Mouse (Mus musculus): ENCODE measurements at regions not wholly inside any gene's neighbourhood (a gene's known extent, or its start where the extent isn't known, plus 50 kb on each side); places are given as distances from the start of the nearest gene placed in this dataset.

DNA sequence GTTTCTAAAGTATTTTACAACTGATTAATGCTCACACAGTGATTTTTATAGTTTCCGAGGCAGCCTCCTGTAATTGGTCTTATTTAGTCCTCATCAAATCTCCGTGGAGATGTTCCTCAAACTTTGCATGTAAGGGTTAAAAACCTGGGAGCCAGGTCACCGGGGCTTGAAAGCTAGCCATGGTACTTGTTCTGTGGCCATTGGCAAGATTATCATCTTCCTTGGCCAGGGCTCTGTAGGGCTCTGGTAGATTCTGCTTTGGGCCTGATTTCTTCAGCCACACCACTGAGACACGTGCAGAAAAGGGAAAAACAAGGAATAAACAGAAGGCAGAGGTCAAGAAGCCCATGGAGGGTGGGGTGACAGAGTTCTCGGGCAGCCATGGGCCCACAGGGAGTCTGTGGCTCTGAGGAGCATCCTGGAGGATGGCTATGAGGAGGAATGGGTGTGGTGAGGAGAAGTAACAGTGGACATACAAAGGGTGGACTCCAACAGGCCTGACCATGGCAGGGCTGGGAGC is 50.7 kb upstream of the Eps8l3 start:
- DNase-seq (ENCODE audit: low read depth, low spot score) = no peak

DNA sequence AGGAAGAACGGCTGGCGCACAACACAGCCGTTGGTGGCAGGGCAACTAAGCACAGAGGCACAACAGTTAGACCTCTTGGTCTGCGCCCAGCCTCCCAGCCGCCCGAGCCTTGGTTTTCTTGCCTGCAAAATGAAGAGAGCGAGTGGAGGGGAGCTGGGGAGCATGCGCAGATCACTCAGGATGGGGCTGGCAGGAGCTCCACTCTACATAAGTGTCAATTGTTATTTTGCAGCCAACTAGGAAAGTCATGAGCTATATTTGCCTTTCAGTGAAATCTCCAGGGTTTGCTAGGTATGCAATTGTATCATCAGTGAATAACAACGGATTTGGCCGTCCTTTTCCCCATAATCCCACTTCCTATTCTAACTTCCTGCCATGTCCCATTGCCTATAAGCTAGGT is 51.6 kb upstream of the Eps8l3 start:
- DNase-seq (ENCODE audit: low read depth, low spot score) = no peak

DNA sequence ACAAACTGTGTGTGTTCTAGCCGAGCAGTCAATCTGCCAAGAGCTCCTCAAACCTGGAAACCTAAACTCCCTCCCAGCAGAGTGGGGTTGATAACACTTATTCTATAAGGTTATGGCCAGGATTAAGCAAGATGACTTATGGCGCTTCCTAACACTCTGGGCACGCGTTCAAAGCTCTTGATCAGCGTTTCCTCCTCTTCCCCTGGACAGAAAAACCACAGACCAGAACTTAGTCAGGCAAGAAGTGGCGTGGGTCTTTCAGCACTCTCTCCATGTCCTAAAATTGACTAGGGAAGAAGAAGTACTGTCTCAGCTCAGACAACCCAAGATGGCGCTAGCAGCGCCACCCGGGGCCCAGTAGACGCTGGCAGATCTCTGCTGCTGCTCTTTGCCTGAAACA is 52.7 kb upstream of the Eps8l3 start:
- no peak for DNase-seq (ENCODE audit: low read depth, low spot score)

DNA sequence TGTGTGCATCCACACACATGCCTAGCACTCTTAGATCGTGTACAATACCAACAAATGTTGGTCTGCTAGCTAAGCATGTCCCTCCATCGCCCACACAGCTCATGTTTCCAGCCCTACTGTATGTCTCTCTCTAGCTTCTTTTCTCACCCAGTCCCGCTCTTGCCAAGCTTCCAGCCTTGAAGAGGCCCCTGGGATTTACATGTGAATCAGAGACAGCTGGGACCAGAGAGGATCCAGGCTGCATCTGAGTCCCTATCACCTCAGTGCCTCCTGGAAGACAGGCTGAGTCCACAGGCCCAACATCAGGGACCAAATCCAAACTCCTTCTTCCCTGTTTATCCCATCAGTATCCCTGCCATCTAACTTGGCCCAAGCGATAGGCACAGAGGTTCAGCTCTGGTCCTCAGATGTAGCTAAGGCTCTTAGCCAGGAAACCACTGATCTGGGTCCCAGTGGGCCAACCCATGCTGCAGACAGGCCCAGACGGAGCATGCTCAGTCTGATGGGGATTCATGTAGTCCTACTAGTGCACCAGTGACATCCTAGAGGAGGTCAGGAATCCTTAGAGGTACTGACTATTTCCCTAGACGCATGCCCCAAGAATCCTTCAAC is 53.3 kb upstream of the Eps8l3 start:
- no peak for DNase-seq (ENCODE audit: low read depth, low spot score)

DNA sequence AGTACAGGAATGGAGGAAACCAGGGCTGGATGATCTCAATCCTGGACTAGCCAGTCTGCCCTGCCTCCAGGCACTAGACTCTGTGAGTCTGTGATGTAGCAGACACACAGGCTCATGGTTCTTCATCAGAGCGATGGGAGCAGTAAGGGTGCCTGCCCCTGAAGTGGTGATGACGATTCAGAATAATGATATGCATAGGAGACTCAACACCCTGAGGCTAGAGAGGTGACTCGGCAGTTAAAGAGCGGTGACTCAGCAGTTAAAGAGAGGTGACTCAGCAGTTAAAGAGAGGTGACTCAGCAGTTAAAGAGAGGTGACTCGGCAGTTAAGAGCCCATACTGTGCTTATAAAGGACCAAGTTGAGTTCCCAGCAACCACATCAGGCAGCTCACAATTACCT is 53.9 kb upstream of the Eps8l3 start:
- DNase-seq (ENCODE audit: low read depth, low spot score) = peak; percentile 43

DNA sequence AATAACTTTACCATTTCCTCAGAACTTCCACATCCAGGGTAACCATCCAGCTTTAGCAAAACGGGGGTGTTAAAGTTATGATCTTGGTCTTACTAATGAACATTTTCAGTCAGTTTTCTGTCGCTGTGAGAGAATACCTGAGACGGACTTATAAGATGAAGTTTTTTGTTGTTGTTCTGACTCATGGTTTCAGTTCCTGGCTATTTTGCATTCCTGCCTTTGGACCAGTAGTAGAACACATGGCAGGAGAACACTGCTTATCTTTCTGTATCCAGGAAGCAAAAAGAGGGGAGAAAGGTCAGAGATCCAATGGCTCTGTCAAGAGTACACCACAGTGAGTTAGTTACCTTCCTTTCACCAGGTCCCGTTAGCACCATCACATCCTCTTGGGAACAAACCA is 54.5 kb upstream of the Eps8l3 start:
- DNase-seq (ENCODE audit: low read depth, low spot score) = no peak

DNA sequence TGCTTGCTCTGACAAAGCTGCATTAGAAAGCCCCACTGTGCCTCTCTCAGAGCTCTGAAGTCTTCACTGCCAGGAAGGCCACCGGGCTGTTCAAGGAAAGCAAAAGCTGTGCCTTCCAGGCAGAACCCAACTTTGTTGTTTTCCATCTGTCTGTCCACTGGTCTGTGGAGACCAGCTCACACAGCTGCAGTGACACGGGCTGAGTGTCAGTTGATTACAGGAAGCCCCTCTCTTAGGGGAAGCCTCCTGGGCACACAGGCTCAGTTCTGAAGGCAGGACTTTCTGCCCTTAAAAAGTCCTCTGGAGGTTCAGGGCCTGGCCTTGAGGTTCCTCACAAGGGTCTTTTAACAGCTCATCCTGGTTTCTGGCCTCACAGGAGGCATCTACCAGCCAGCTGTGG is 55.1 kb upstream of the Eps8l3 start:
- no peak for DNase-seq (ENCODE audit: low read depth, low spot score)

DNA sequence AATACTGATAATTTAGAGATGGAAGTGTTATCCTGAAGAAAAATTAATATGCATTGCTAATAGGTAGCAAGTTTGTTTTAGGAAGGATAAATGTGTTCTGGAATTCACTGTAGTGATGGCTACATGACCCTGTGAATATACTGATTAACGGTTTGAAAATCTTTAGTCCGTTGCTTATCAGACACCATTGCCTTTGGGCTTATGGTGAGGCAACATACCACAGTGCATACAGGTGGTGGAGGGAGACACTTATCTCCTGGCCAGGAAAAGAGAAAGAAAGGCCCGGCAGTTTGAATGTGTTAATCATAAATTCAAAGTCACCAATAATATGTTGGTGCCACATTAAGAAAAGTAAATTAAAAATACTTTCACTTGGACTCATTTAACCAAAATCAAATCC is 57.4 kb upstream of the Eps8l3 start:
- DNase-seq (ENCODE audit: low read depth, low spot score) = no peak

DNA sequence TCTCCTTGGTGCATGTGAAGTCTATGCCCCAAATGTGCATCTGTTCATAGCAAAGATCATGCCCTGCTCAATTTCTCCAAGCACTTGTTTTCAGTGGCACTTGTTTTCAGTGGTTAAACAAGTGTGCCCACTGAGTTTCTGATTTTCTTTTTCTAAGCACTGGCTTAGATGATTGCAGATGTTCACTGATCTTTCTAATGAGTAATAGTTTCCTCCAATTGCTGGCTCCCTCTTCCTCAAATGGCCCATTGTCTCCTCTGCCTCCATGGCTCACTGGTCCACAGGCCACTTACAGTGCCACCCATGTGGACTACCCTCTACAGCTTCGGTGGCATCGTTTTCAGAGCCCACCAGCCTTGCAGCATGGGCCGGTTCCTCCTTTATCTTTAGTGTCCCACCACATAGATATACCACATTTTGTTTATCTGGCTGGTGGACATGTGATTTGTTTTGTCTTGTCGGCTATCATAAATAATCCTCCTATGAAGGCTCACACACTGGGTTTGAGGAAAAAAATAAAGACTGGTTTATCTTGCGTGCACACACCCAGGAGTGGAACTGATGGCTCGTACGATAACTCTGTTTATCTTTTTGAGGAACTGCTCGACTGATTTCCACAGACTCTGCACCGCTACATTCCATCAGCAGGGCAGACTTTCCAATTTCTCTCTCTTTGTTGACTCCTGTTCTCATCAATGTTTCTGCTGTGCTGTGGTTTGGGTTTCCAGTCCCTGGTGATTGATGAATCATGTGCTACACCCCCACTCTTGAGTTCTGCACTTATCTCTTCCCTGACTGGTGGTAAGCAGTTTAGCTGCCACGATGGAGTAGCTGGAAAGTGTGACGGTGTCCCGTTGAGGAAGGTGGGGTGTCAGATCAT is 58.2 kb upstream of the Eps8l3 start:
- no peak for DNase-seq (ENCODE audit: low read depth, low spot score)

DNA sequence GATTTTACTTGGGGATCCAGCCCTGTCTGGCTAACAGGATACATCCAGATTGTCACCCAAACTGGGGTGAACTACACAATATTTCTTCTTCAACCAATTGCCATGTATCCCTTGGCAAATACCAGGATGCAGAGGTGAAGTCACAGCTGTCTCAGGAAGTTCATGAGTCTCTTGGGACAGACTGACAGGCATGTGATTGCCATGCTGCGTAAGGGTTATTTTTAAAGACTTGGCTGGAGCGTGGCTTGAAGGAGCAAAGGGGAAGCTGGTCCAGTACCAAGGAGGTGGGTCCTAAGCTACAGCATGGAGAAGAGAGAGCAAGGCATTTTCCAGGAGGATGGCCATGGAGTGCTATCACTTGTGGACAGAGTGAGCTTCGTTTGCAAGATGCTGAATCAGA is 55.8 kb upstream of the Csf1 start:
- no peak for DNase-seq (ENCODE audit: low read depth, low spot score)

DNA sequence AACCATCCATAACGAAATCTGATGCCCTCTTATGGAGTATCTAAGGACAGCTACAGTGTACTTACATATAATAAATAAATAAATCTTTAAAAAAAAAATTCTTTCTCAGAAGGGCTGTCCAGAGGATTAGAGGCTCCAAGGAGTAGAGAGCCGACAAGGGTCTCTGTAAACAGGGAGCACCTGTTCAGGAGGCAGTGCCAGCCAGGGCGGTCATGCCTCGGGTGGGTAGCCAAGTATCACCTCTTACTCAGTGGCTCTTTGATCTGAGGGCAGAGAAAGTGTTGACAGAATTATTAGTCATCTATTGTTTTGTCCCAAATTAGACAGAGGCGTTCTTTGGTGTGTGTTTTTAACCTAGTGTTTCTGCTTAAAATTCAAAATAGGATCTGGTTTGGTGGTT is 54.0 kb upstream of the Csf1 start:
- no peak for DNase-seq (ENCODE audit: low read depth, low spot score)

DNA sequence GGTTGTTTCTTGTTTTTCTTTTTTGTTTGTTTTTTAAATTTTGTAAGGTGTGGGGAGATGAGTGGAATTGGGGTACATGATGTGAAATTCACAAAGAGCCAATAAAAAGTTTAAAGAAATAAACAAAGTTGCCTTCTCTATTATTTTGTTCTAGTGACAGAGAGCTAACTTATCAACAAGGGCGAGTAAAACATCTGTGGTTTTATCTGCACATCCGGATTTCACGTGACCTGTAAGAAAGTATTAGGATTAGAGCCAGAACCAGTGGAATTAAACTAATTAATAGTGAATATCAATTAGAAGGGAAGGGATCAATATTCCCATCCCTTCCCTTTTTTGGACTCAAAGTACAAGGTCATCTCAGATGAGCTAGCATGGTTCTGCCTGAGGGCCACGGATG is 52.6 kb upstream of the Csf1 start:
- no peak for DNase-seq (ENCODE audit: low read depth, low spot score)

DNA sequence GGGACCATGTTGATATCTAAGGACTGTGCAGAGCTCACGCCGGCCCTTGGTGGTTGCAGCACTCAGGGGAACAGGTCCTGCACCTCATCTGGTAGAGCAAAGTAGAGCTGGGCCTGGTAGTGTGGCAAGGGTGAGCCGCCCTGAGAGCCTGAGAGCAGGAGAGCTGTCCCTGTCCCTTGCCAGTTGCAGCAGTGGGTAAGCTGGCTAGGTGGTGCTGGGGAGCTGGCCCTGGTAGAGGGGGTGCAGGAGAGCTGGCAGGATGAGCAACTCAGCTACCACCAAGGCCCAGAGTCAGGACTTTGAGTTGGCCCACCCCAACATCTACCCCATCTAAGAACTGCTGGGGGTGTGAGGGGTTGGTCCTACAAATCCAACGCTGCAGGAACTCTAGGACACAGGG is 52.1 kb upstream of the Csf1 start:
- no peak for DNase-seq (ENCODE audit: low read depth, low spot score)

DNA sequence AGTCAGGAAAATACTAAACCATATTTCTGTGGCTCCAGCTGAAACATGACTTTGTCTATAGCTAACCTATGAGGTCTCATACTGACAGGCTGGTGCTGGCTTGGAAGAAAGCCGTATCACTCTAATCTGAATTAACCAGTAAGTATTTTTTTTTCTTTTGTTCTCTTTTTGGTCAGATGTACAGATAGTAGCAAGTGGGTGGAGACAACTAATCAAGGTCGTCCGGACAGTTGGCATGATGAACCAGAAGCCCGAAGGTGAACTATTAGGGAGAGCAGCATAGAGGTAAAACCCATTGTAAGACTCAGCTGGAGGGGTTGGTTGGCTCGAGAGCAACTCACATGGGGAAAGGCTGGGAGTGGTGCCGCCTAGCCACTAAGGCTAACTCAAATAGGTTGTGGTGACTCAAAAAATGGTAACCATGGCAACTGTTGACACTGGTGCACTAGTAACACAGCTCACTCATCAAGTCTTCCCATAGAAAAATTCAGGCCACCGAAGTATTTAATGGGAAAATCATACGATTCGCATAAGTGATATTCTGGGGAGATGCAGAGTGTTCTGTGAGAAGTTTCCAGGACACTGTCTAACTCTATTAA is 50.3 kb upstream of the Csf1 start:
- no peak for DNase-seq (ENCODE audit: low read depth, low spot score)
